Mouse (Mus musculus): ENCODE results near the gene Sec11a. TPM values are rescaled to one million over a fixed set of nuclear protein-coding genes. Genes with fewer than 3 reads are reported as not detected.
A peak's percentile ranks its signal among the peaks of the same experiment; 100 is the strongest.

Gene Sec11a
- polyA plus RNA-seq, 1 experiment from 2014 or later, result 222 TPM

DNA sequence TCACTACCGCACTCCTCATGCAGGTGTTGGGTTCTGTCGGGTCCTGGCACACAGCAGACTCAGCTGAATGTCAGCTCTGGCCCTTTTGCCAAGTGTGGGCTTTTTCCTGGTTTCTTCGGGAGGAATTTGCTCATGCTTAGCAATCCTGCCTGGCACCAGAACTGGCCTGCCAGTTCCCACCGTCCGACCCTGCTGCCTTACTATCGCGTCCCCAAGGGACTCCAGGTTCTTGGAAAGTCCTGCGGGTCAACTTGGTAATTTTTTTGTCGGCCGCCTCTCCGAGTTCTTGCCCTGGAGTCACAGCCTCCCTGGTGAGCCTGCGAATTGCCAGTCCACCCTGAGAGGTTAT is 45.0 kb upstream of the Sec11a start:
- Histone ChIP-seq H3K4me3 (replicated peaks; ENCODE audit: low read depth, low read length) (peak overlapping the region; percentile 91), H3K36me3 (ENCODE audit: insufficient read depth, low read length) (no peaks in the 10 kb centered on the region), H3K27me3 (ENCODE audit: insufficient read depth, low read length) (no peaks in the 10 kb centered on the region), H3K4me1 (replicated peaks; ENCODE audit: insufficient read depth, low read length) (peaks cover 25% of the 10 kb centered on the region), H3K9me3 (replicated peaks; ENCODE audit: low read length) (no peaks in the 10 kb centered on the region), H3K4me2 (ENCODE audit: low read length) (peak overlapping the region; percentile 91), H3K27ac (peak overlapping the region; percentile 98), H3K9ac (ENCODE audit: low read depth, low read length) (peak overlapping the region; percentile 97)
- no peak for TF ChIP-seq CTCF (IDR thresholded peaks at IDR 0.05; ENCODE audit: low read depth)
- ATAC-seq (replicated peaks; ENCODE audit: low FRiP score, low read depth) (peak; percentile 8; the same call in 1 of the 2 replicates), DNase-seq (ENCODE audit: low spot score) (peak; percentile 19)
- WGBS, result under 1% methylated on average over 12 of the region's 12 CpGs

GRCm38 (mm10) chr7:80992063-80992462 is 44.5 kb upstream of the Sec11a start:
- TF ChIP-seq CTCF (IDR thresholded peaks at IDR 0.05; ENCODE audit: low read depth), result no peak
- 49% methylated on average over 6 of the region's 6 CpGs for WGBS

DNA sequence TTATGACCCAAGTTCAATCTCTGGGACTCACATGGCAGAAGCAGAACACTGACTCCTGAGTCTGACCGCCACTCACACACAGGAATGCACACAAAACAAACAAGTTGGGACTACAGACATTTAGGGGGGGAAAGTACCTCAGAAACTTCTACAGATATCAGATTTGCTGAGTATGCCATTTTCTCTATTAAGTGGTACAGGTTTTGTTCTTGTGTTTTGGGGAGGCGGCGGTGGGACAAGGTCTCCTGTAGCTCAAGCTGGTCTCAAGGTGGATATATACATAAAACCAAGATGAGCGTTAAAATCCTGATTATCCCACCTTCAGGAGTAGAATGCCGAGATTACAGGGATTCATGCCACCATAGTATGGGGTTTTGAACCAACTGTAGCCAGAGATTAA is 44.0 kb upstream of the Sec11a start:
- no peak for TF ChIP-seq CTCF (IDR thresholded peaks at IDR 0.05; ENCODE audit: low read depth)
- Histone ChIP-seq H3K27ac (peak overlapping the region; percentile 98), H3K4me1 (replicated peaks; ENCODE audit: insufficient read depth, low read length) (peaks cover 32% of the 10 kb centered on the region), H3K4me3 (replicated peaks; ENCODE audit: low read depth, low read length) (no peak overlapping the region; the same call in 1 of the 2 replicates), H3K36me3 (ENCODE audit: insufficient read depth, low read length) (no peaks in the 10 kb centered on the region), H3K4me2 (ENCODE audit: low read length) (peak overlapping the region; percentile 91), H3K9me3 (replicated peaks; ENCODE audit: low read length) (no peaks in the 10 kb centered on the region), H3K27me3 (ENCODE audit: insufficient read depth, low read length) (no peaks in the 10 kb centered on the region), H3K9ac (ENCODE audit: low read depth, low read length) (peak overlapping the region; percentile 97)
- WGBS, result 89% methylated on average over 5 of the region's 5 CpGs
- ATAC-seq (replicated peaks; ENCODE audit: low FRiP score, low read depth), result no peak
- DNase-seq (ENCODE audit: low spot score), result no peak

More at GRCm38 (mm10) chr7:80992063-80992462, 44.5 kb upstream of the Sec11a start:
- Histone ChIP-seq H3K4me2 (ENCODE audit: low read length) (peak overlapping the region; percentile 91), H3K9me3 (replicated peaks; ENCODE audit: low read length) (no peaks in the 10 kb centered on the region), H3K4me1 (replicated peaks; ENCODE audit: insufficient read depth, low read length) (peaks cover 27% of the 10 kb centered on the region), H3K27me3 (ENCODE audit: insufficient read depth, low read length) (no peaks in the 10 kb centered on the region), H3K9ac (ENCODE audit: low read depth, low read length) (peak overlapping the region; percentile 97), H3K27ac (peak overlapping the region; percentile 98), H3K36me3 (ENCODE audit: insufficient read depth, low read length) (no peaks in the 10 kb centered on the region), H3K4me3 (replicated peaks; ENCODE audit: low read depth, low read length) (peak overlapping the region; percentile 91)
- DNase-seq (ENCODE audit: low spot score), result no peak
- ATAC-seq (replicated peaks; ENCODE audit: low FRiP score, low read depth), result no peak

DNA sequence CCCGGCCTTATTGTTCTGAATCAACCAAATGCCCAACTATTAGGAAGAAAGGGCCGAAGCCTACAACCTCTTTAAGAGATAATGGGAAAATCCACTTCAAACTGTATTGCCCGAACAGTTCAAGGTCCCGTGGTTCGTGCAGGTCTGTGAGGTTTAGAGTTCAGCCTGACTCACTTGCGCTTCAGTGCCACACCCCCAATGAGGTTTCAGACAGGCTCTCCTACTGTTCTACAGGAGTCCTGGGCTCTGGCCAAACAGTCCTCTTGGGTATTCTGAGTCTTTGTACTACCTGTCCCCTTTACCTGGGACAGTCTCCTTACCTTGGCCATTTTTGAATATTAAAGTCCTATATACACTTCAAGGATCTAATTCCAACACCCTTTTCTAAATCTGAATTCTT is 42.7 kb upstream of the Sec11a start:
- H3K4me2 ChIP-seq (ENCODE audit: low read length), result no peak overlapping the region
- ATAC-seq (replicated peaks; ENCODE audit: low FRiP score, low read depth), result no peak
- H3K4me1 ChIP-seq (replicated peaks; ENCODE audit: insufficient read depth, low read length), result peaks cover 22% of the 10 kb centered on the region
- H3K27me3 ChIP-seq (ENCODE audit: insufficient read depth, low read length), result no peaks in the 10 kb centered on the region
- no peak overlapping the region for H3K27ac ChIP-seq
- WGBS, result 94% methylated on average over 6 of the region's 6 CpGs
- H3K9me3 ChIP-seq (replicated peaks; ENCODE audit: low read length), result no peaks in the 10 kb centered on the region
- no peak overlapping the region for H3K9ac ChIP-seq (ENCODE audit: low read depth, low read length)
- H3K4me3 ChIP-seq (replicated peaks; ENCODE audit: low read depth, low read length), result no peak overlapping the region
- TF ChIP-seq CTCF (IDR thresholded peaks at IDR 0.05; ENCODE audit: low read depth), result no peak
- H3K36me3 ChIP-seq (ENCODE audit: insufficient read depth, low read length), result no peaks in the 10 kb centered on the region
- DNase-seq (ENCODE audit: low spot score), result no peak

DNA sequence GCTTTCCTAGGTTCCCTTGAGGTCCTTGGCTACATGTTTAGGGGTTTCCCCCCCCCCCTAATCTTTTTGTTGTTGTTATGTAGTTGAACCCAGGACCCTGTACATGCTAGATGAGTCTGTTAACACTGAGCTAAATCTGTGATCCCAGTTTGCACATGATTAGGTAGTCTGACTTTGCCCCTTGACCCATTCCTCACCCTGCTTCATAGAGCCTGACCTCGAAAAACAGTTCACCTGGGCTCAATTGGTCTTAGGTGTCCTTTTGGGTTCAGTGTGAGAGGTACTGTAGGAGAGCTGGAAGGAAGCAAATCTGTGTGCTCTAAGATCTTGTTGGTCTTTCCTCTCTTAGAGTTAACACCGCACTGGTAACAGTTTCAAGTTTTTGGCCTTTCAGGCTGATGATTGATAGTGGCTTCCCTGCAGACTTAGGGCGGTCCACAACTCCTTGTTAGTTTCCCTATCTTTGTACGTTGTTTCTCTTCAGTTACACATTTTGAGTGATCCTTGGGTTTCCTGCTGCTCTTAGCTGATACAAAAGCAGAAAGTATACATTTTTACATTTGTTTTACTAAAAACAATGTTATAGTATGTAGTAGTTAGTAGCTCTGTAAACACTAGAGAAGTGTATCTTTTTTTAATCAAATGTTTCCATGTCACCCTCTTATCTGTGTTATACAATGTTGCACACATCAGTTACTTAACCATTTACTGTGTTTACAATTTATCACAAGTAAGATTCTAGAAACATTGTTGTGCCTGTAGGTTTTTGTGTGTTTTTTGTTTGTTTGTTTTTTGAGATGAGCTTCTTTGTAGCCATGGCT is 40.4 kb upstream of the Sec11a start:
- Histone ChIP-seq H3K4me3 (replicated peaks; ENCODE audit: low read depth, low read length) (no peak overlapping the region), H3K4me1 (replicated peaks; ENCODE audit: insufficient read depth, low read length) (peaks cover 19% of the 10 kb centered on the region), H3K9me3 (replicated peaks; ENCODE audit: low read length) (no peaks in the 10 kb centered on the region), H3K9ac (ENCODE audit: low read depth, low read length) (no peak overlapping the region), H3K27ac (no peak overlapping the region), H3K27me3 (ENCODE audit: insufficient read depth, low read length) (no peaks in the 10 kb centered on the region), H3K36me3 (ENCODE audit: insufficient read depth, low read length) (no peaks in the 10 kb centered on the region), H3K4me2 (ENCODE audit: low read length) (no peak overlapping the region)
- TF ChIP-seq CTCF (IDR thresholded peaks at IDR 0.05; ENCODE audit: low read depth), result no peak
- ATAC-seq (replicated peaks; ENCODE audit: low FRiP score, low read depth) (no peak), DNase-seq (ENCODE audit: low spot score) (no peak)
- WGBS, result 42% methylated on average over 4 of the region's 4 CpGs

DNA sequence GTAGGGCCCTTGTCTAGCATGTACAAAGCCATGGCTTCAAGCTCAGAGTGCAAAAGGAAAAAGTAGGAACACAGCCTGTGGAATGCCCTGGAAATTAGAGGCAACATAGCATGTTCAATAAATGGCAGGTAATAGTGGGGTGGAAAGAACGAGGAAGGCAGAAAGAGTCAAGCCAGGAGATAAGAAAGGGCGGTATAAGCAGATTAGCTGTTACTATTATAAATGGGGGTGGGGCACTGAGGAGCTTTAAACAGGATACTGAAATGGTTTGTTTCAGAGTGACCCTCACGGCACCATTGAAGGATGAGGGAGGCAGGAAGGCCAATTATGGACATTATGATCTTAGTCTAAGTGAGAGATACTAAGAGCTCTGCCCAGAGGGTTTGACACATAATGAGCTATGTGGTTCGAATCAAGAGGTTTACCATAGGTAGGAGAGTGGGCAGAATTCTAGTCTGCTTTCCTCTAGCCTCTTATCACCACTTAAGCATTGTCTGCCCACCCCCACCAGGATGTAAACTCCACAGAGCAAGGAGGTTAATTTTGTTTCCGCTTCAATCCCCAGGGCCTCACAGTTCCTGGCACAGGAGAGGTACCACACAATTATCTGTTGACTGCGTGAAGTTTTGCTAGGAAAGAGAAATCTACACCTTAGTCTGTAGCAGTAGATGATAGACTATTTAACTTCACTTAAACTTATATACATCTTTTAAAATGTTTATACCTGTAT is 39.0 kb upstream of the Sec11a start:
- Histone ChIP-seq H3K4me3 (replicated peaks; ENCODE audit: low read depth, low read length) (no peak overlapping the region), H3K27me3 (ENCODE audit: insufficient read depth, low read length) (no peaks in the 10 kb centered on the region), H3K4me2 (ENCODE audit: low read length) (no peak overlapping the region), H3K9ac (ENCODE audit: low read depth, low read length) (no peak overlapping the region), H3K27ac (no peak overlapping the region; the same call in 1 of the 2 replicates), H3K4me1 (replicated peaks; ENCODE audit: insufficient read depth, low read length) (peaks cover 13% of the 10 kb centered on the region), H3K9me3 (replicated peaks; ENCODE audit: low read length) (no peaks in the 10 kb centered on the region), H3K36me3 (ENCODE audit: insufficient read depth, low read length) (no peaks in the 10 kb centered on the region)
- DNase-seq (ENCODE audit: low spot score) (no peak), ATAC-seq (replicated peaks; ENCODE audit: low FRiP score, low read depth) (no peak)
- 46% methylated on average over 6 of the region's 6 CpGs for WGBS
- no peak for TF ChIP-seq CTCF (IDR thresholded peaks at IDR 0.05; ENCODE audit: low read depth)

Measured in kidney, postnatal 0 days (tissue).